Mouse (Mus musculus) hindbrain, embryonic 13.5 days (tissue): ENCODE measurements at regions not wholly inside any gene's neighbourhood (a gene's known extent, or its start where the extent isn't known, plus 50 kb on each side); places are given as distances from the start of the nearest gene placed in this dataset.
"Not testable (repeated sequence)": the region's sequence is repeated elsewhere in the genome, so short reads cannot be mapped to it uniquely, and the experiment has no call there.

Experiments used
- ATAC-seq: fragments of 200-750 bp; cut with Nextera tagmentation; 2 replicates; pipeline ENCODE4 v1.8.0; 2017; ENCODE audit warnings: moderate TSS enrichment; ENCODE audit not compliant: low FRiP score
- H3K27ac ChIP-seq: fragments of 300-500 bp; sonication (generic); 2 replicates; pipeline ENCODE4 v1.5.1; 2015; ENCODE audit warnings: inconsistent platforms, mild to moderate bottlenecking, moderate library complexity
- H3K27me3 ChIP-seq: fragments of 300-500 bp; sonication (generic); 2 replicates; pipeline ENCODE4 v1.6.1; 2015; ENCODE audit warnings: mild to moderate bottlenecking, inconsistent platforms
- H3K36me3 ChIP-seq: fragments of 300-500 bp; sonication (generic); 2 replicates; pipeline ENCODE4 v1.6.1; 2015; ENCODE audit warnings: mild to moderate bottlenecking, inconsistent platforms
- H3K4me1 ChIP-seq: fragments of 300-500 bp; sonication (generic); replicated peaks from 2 replicates; pipeline ENCODE4 v1.6.1; 2015; ENCODE audit warnings: inconsistent platforms
- H3K4me2 ChIP-seq: fragments of 300-500 bp; sonication (generic); 2 replicates; pipeline ENCODE4 v1.6.1; 2015; ENCODE audit warnings: inconsistent platforms, mild to moderate bottlenecking, moderate library complexity
- H3K4me3 ChIP-seq: fragments of 300-500 bp; sonication (generic); 2 replicates; pipeline ENCODE4 v1.5.1; 2015; ENCODE audit warnings: mild to moderate bottlenecking, inconsistent platforms
- H3K9ac ChIP-seq: fragments of 300-500 bp; sonication (generic); 2 replicates; pipeline ENCODE4 v1.6.1; 2015; ENCODE audit warnings: mild to moderate bottlenecking, inconsistent platforms
- H3K9me3 ChIP-seq: fragments of 300-500 bp; sonication (generic); 2 replicates; pipeline ENCODE4 v1.6.1; 2016; ENCODE audit warnings: inconsistent platforms
- WGBS: fragments of 180-500 bp; shearing (Covaris S2); methylation state at CpG from one replicate; pipeline ENCODE4 v1.1.7; 2015; 5-methylcytosine and 5-hydroxymethylcytosine counted together

DNA sequence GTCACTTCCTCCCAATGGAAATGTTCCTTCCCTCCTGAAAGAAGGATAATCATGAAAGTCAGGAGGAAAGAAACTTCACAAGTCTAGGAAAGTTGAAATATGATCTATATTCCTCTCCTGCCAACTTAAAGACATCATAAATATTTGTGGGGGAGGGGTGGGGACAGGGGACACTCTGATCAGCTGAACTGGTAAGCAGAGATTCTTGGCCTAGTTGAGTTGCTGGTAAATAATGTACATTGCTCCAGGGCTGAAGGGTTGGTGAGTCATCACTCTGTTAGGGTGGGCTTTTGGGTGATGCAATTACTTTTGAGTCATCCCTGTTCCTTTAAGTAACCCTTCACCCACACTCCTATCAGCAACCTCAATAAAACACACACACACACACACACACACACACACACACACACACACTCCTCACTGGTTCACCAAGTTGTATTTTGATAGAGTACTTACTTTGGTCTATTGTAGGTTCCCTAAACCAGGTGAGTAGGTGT, 56.0 kb downstream of the Ccdc71l start:
- Histone ChIP-seq H3K4me3 (no peak overlapping the region), H3K27ac (no peak overlapping the region), H3K36me3 (no peaks in the 10 kb centered on the region), H3K4me2 (no peak overlapping the region), H3K9me3 (no peaks in the 10 kb centered on the region), H3K9ac (no peak overlapping the region), H3K27me3 (no peaks in the 10 kb centered on the region), H3K4me1 (no peaks in the 10 kb centered on the region)
- no peak for ATAC-seq

GRCm38 (mm10) chr12:32435126-32435525, 56.6 kb downstream of the Ccdc71l start:
- Histone ChIP-seq H3K4me2 (no peak overlapping the region), H3K9me3 (no peaks in the 10 kb centered on the region), H3K27me3 (no peaks in the 10 kb centered on the region), H3K27ac (no peak overlapping the region), H3K9ac (no peak overlapping the region), H3K4me1 (no peaks in the 10 kb centered on the region), H3K36me3 (no peaks in the 10 kb centered on the region), H3K4me3 (no peak overlapping the region)
- WGBS, result 66% methylated on average over 1 of the region's 1 CpGs
- ATAC-seq, result no peak

- Histone ChIP-seq H3K36me3 (no peaks in the 10 kb centered on the region), H3K4me1 (no peaks in the 10 kb centered on the region), H3K4me3 (no peak overlapping the region), H3K9ac (no peak overlapping the region), H3K27me3 (no peaks in the 10 kb centered on the region), H3K27ac (no peak overlapping the region), H3K9me3 (no peaks in the 10 kb centered on the region), H3K4me2 (no peak overlapping the region)
- no peak for ATAC-seq
- 79% methylated on average over 1 of the region's 1 CpGs for WGBS
These were observed 59.7 kb downstream of the Ccdc71l start for GRCm38 (mm10) chr12:32438209-32438608.

- WGBS, result 86% methylated on average over 4 of the region's 4 CpGs
These were observed 66.3 kb downstream of the Ccdc71l start for GRCm38 (mm10) chr12:32444770-32445169.

GRCm38 (mm10) chr12:32445874-32446273, 67.4 kb downstream of the Ccdc71l start:
- H3K27ac ChIP-seq, result no peak overlapping the region
- no peak overlapping the region for H3K4me2 ChIP-seq
- no peak overlapping the region for H3K9ac ChIP-seq
- no peaks in the 10 kb centered on the region for H3K4me1 ChIP-seq
- no peak overlapping the region for H3K4me3 ChIP-seq
- H3K36me3 ChIP-seq, result no peaks in the 10 kb centered on the region
- no peak for ATAC-seq
- no peaks in the 10 kb centered on the region for H3K27me3 ChIP-seq
- no peaks in the 10 kb centered on the region for H3K9me3 ChIP-seq

More at GRCm38 (mm10) chr12:32444770-32445169, 66.3 kb downstream of the Ccdc71l start:
- no peak overlapping the region for H3K27ac ChIP-seq
- H3K4me3 ChIP-seq, result no peak overlapping the region
- no peaks in the 10 kb centered on the region for H3K9me3 ChIP-seq
- no peaks in the 10 kb centered on the region for H3K27me3 ChIP-seq
- H3K36me3 ChIP-seq, result no peaks in the 10 kb centered on the region
- H3K4me1 ChIP-seq, result no peaks in the 10 kb centered on the region
- ATAC-seq, result no peak
- H3K9ac ChIP-seq, result no peak overlapping the region
- H3K4me2 ChIP-seq, result no peak overlapping the region

DNA sequence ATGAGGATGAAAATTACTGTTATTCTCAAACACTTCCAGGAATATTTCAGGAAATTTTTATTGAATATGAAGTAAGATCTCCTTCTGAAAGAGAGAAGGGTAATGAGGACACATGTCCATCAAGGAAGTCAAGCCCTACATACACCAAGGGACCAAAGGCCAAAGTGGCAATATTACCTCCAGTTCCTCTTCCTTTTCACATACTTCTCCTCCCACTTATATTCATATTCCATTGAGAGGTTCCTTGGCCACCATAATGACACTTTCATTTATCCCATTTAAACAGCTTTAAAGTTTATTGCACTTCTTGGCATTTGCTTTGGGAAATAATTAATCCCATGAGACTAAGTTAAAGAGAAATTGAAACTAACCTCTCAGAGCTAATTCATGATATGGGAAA, 70.9 kb downstream of the Ccdc71l start:
- Histone ChIP-seq H3K4me3 (no peak overlapping the region), H3K4me1 (no peaks in the 10 kb centered on the region), H3K9ac (no peak overlapping the region), H3K36me3 (no peaks in the 10 kb centered on the region), H3K27me3 (no peaks in the 10 kb centered on the region), H3K27ac (no peak overlapping the region), H3K4me2 (no peak overlapping the region), H3K9me3 (no peaks in the 10 kb centered on the region)
- no peak for ATAC-seq

DNA sequence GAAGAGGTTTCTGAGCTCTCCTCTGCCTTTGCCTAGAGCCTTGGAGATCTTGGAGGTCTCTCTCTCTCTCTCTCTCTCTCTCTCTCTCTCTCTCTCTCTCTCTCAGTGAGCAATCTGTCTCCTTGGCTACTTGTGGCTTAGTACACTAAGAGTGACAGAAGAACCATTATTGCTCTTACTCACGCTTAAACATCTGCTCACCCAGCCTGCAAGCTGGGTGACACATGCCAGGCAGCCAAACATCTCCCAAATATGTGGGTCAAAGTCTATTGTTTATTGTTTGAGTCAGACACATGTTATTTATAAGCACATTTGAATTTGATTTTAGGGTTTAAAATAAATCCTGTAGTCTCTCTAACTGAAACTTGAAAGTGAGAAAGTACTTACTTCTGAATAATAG, 72.7 kb downstream of the Ccdc71l start:
- Histone ChIP-seq H3K4me3 (no peak overlapping the region), H3K4me1 (no peaks in the 10 kb centered on the region), H3K36me3 (no peaks in the 10 kb centered on the region), H3K4me2 (no peak overlapping the region), H3K9ac (no peak overlapping the region), H3K27ac (no peak overlapping the region), H3K9me3 (no peaks in the 10 kb centered on the region), H3K27me3 (no peaks in the 10 kb centered on the region)
- no peak for ATAC-seq
- WGBS, result 71% methylated on average over 1 of the region's 1 CpGs

DNA sequence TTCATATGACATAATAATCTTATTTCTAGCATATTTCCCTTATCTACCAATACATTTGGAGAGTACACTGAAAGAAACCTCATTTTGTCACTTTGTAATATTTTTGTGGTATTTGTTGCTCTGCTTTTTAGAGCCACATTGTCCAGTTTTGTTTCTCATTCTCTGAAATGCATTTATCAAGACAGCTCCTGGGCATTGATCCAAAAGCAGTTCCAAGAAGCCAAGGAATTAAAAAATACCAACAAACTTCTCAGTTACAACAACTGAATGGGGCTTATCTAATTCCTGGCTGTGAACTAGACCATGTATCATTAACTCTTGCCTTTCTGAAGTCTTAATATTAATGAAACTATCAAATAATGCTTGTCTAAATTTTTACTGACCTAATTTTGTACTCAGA, 76.3 kb downstream of the Ccdc71l start:
- Histone ChIP-seq H3K36me3 (no peaks in the 10 kb centered on the region), H3K27me3 (no peaks in the 10 kb centered on the region), H3K4me1 (no peaks in the 10 kb centered on the region), H3K27ac (no peak overlapping the region), H3K9ac (no peak overlapping the region), H3K4me2 (no peak overlapping the region), H3K9me3 (no peaks in the 10 kb centered on the region), H3K4me3 (no peak overlapping the region)
- ATAC-seq, result no peak

- H3K36me3 ChIP-seq, ATAC-seq, H3K9me3 ChIP-seq, H3K4me1 ChIP-seq, H3K4me3 ChIP-seq, H3K27me3 ChIP-seq, H3K27ac ChIP-seq, H3K4me2 ChIP-seq, H3K9ac ChIP-seq: not testable (repeated sequence)
- 89% methylated on average over 3 of the region's 3 CpGs for WGBS
These were observed 76.7 kb downstream of the Ccdc71l start for GRCm38 (mm10) chr12:32455231-32455630.

GRCm38 (mm10) chr12:32455913-32456312, 77.4 kb downstream of the Ccdc71l start:
- Histone ChIP-seq H3K9me3 (no peaks in the 10 kb centered on the region), H3K4me2 (no peak overlapping the region), H3K4me1 (no peaks in the 10 kb centered on the region), H3K9ac (no peak overlapping the region), H3K4me3 (no peak overlapping the region), H3K27me3 (no peaks in the 10 kb centered on the region), H3K36me3 (no peaks in the 10 kb centered on the region), H3K27ac (no peak overlapping the region)
- peak; percentile 63; the same call in 1 of the 2 replicates for ATAC-seq

- Histone ChIP-seq H3K27ac (no peak overlapping the region), H3K4me1 (no peaks in the 10 kb centered on the region), H3K9ac (no peak overlapping the region), H3K36me3 (no peaks in the 10 kb centered on the region), H3K9me3 (no peaks in the 10 kb centered on the region), H3K27me3 (no peaks in the 10 kb centered on the region), H3K4me2 (no peak overlapping the region), H3K4me3 (no peak overlapping the region)
- ATAC-seq, result no peak
- WGBS, result 80% methylated on average over 4 of the region's 4 CpGs
These were observed 78.3 kb downstream of the Ccdc71l start for GRCm38 (mm10) chr12:32456796-32457195.

DNA sequence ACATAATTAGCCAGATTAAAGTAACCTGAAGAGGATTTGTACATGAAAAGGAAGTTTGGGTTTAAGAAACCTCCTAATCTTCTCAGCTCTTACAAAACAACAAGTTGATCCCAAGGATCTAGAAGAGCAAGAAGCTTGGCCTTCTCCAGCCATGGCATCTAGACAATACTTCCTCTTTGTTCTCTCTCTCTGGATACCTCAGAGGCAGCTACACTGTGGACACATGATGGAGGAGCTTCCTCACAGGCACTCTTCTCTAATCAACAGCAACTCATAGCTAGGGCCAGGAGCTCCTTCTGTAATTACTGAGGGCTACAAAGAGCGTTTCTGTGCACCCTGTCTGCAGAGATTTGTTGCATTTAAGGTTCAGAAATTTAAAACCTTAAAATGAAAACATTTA, 79.9 kb downstream of the Ccdc71l start:
- no peak overlapping the region for H3K9ac ChIP-seq
- no peak overlapping the region for H3K4me3 ChIP-seq
- H3K36me3 ChIP-seq, result no peaks in the 10 kb centered on the region
- no peak overlapping the region for H3K4me2 ChIP-seq
- 80% methylated on average over 1 of the region's 1 CpGs for WGBS
- H3K27me3 ChIP-seq, result no peaks in the 10 kb centered on the region
- ATAC-seq, result no peak
- H3K4me1 ChIP-seq, result no peaks in the 10 kb centered on the region
- H3K9me3 ChIP-seq, result no peaks in the 10 kb centered on the region
- no peak overlapping the region for H3K27ac ChIP-seq

GRCm38 (mm10) chr12:32460330-32460998, 82.0 kb downstream of the Ccdc71l start:
- Histone ChIP-seq H3K9ac (no peak overlapping the region), H3K4me1 (no peaks in the 10 kb centered on the region), H3K4me3 (no peak overlapping the region), H3K9me3 (no peaks in the 10 kb centered on the region), H3K27me3 (no peaks in the 10 kb centered on the region), H3K36me3 (no peaks in the 10 kb centered on the region), H3K27ac (no peak overlapping the region), H3K4me2 (no peak overlapping the region)
- no peak for ATAC-seq
- WGBS, result 78% methylated on average over 4 of the region's 4 CpGs
